Mouse (Mus musculus) kidney, postnatal 36 days (tissue): ENCODE results near the gene Adam17.

Experiments
- DNase-seq, 2 experiments: peaks; one replicate each; pipeline ENCODE4 v3.0.0; 2021 to 2022; ENCODE audit warnings: mixed read lengths in 2 of 2

Gene Adam17

GRCm38 (mm10) chr12:21350113-21350876 lies 23.1 kb downstream of the Adam17 start:
- DNase-seq = no peak

GRCm38 (mm10) chr12:21346972-21347371 lies 26.5 kb downstream of the Adam17 start:
- no peak for DNase-seq

- no peak for DNase-seq
Measured at GRCm38 (mm10) chr12:21340674-21341073, 32.8 kb downstream of the Adam17 start.

- no peak for DNase-seq
Measured at GRCm38 (mm10) chr12:21337171-21337570, 36.3 kb downstream of the Adam17 start.

GRCm38 (mm10) chr12:21335869-21336268 lies 37.6 kb downstream of the Adam17 start:
- DNase-seq = no peak

GRCm38 (mm10) chr12:21333766-21334165 lies 39.7 kb downstream of the Adam17 start:
- DNase-seq = no peak

GRCm38 (mm10) chr12:21333021-21333420 lies 40.4 kb downstream of the Adam17 start:
- DNase-seq = no peak

GRCm38 (mm10) chr12:21331711-21332110 lies 41.7 kb downstream of the Adam17 start:
- DNase-seq = no peak

GRCm38 (mm10) chr12:21330961-21331576 lies 42.4 kb downstream of the Adam17 start:
- DNase-seq = no peak

GRCm38 (mm10) chr12:21329661-21330400 lies 43.6 kb downstream of the Adam17 start:
- DNase-seq = no peak

- DNase-seq = no peak
Measured at GRCm38 (mm10) chr12:21326325-21326724, 47.1 kb downstream of the Adam17 start.

GRCm38 (mm10) chr12:21325266-21325665 lies 48.2 kb downstream of the Adam17 start:
- DNase-seq = no peak

- DNase-seq = peak; percentile 43 to 47
Measured at GRCm38 (mm10) chr12:21324101-21324500, 49.3 kb downstream of the Adam17 start.

- DNase-seq = no peak
Measured at GRCm38 (mm10) chr12:21322856-21323255, 50.6 kb downstream of the Adam17 start.

- no peak for DNase-seq
Measured at GRCm38 (mm10) chr12:21322296-21322695, 51.1 kb downstream of the Adam17 start.

- DNase-seq = peak; percentile 71 to 77
Measured at GRCm38 (mm10) chr12:21321170-21321569, 52.3 kb downstream of the Adam17 start.

- DNase-seq = peak; percentile 49 to 67
Measured at GRCm38 (mm10) chr12:21320317-21320716, 53.1 kb downstream of the Adam17 start.

- peak; percentile 79 to 85 for DNase-seq
Measured at GRCm38 (mm10) chr12:21318143-21318895, 55.1 kb downstream of the Adam17 start.

- DNase-seq = peak; percentile 41 to 43
Measured at GRCm38 (mm10) chr12:21316869-21317265, 56.6 kb downstream of the Adam17 start.

- DNase-seq = peak; percentile 90 to 95
Measured at GRCm38 (mm10) chr12:21315923-21316868, 57.2 kb downstream of the Adam17 start, which contains the start of gene Iah1. Gene Iah1 (plus strand): TSS chr12:21316389.

GRCm38 (mm10) chr12:21312201-21312600 lies 61.2 kb downstream of the Adam17 start:
- DNase-seq = peak; percentile 39 to 50

GRCm38 (mm10) chr12:21306721-21307120 lies 66.7 kb downstream of the Adam17 start:
- no peak for DNase-seq
